Comparison of ENCODE assay signal across 9 mouse cellular contexts in the genomic region with DNA sequence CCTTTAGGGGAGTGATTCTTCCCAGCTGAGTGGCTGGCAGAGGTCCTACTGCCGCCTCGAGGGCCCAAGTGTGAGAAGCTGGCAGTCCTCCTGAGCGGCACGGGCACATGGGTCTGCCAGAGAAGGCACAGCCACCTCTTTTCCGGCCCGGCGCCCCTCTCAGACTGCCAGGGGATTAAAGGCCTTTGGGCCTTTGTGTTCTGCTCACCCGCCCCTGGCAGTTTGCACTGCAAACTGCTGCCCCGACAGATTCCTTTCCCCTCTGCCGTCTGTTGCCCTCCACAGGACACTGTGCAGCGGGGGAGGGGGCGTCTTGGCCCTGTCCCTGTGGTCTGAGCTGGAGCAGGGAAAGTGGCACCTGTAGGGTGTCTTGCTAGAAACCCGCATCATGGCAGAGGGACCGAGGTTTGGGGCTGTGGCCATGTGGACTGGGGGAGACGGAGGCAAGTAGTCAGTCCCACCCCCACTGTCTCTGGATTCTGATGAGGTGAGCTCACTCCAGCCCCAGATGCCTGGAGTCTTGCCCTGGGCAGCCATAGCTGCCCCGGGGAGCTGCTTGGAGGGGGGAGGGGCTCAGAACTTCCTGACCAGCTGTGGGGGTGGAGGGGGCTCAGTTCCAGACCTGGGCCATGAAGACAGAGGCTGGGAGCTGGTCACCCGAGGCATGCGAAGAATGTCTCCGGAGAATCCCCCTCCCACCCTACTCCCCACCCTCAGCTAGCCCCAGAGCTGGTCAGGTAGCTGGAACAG. TPM values are rescaled to one million over a fixed set of nuclear protein-coding genes. Genes with fewer than 3 reads are reported as not detected.
DNase-seq lines count a peak whose midpoint lies in the region; ATAC-seq and TF ChIP-seq lines count a peak whose summit lies in the region.
"Had no signal": no experiment of that assay in that cellular context is flagged by ENCODE, and none has a peak within 500 bp of the region (broad histone marks: within the 10 kb centered on the region; RNA-seq: fewer than 3 reads in every experiment).

No protein-coding gene starts in this region.

- H3K9ac ChIP-seq in ES-E14 (ENCODE audit: insufficient read depth, low read depth, low read length, poor library complexity, severe bottlenecking): peak overlapping the region; percentile 50
- H3K9ac ChIP-seq in forebrain, embryonic 16.5 days (replicated peaks; ENCODE audit: low read depth, low read length): no peak overlapping the region
- H3K9ac ChIP-seq in hindbrain, embryonic 15.5 days: no peak overlapping the region
- no peak overlapping the region; the same call in 1 of the 2 replicates for H3K9ac ChIP-seq in midbrain, embryonic 13.5 days (replicated peaks)

- H3K27me3 ChIP-seq in forebrain, embryonic 16.5 days (replicated peaks; ENCODE audit: control insufficient read depth, insufficient read depth, low read length): no peaks in the 10 kb centered on the region
- no peaks in the 10 kb centered on the region for H3K27me3 ChIP-seq in hindbrain, embryonic 15.5 days
- H3K27me3 ChIP-seq in midbrain, embryonic 13.5 days: 0 out of 2 replicates have a peak, but pooled peaks cover 5% of the 10 kb centered on the region

- 7% methylated on average over 19 of the region's 19 CpGs for WGBS in forebrain, embryonic 16.5 days
- 11% methylated on average over 19 of the region's 19 CpGs for WGBS in hindbrain, embryonic 15.5 days
- 5% methylated on average over 18 of the region's 19 CpGs for WGBS in midbrain, embryonic 13.5 days

- peak; percentile 78 for DNase-seq in adrenal gland, postnatal 10 days
- no peak for DNase-seq in adrenal gland, adult 18-20 months (ENCODE audit: low spot score in 2 of 2)
- DNase-seq in ES-E14 (ENCODE audit: low read depth, low spot score): no peak
- no peak for DNase-seq in thymus, postnatal 36 days
- DNase-seq in right cerebral cortex, postnatal 25 days: no peak

- no peaks in the 10 kb centered on the region for H3K9me3 ChIP-seq in ES-E14 (ENCODE audit: control insufficient read depth, insufficient read depth, low read depth, low read length)
- H3K9me3 ChIP-seq in forebrain, embryonic 16.5 days (ENCODE audit: control insufficient read depth, low read length): no peaks in the 10 kb centered on the region
- H3K9me3 ChIP-seq in hindbrain, embryonic 15.5 days: no peaks in the 10 kb centered on the region
- no peaks in the 10 kb centered on the region for H3K9me3 ChIP-seq in midbrain, embryonic 13.5 days

- H3K4me3 ChIP-seq in ES-E14 (ENCODE audit: insufficient read depth in 1 of 2, low read depth in 1 of 2, low read length in 2 of 2, poor library complexity in 1 of 2, severe bottlenecking in 1 of 2): peak overlapping the region in 1 of 2 experiments; percentile 24; a peak in 1 of 4 replicates
- no peak overlapping the region for H3K4me3 ChIP-seq in forebrain, embryonic 16.5 days (replicated peaks; ENCODE audit: low read length)
- no peak overlapping the region for H3K4me3 ChIP-seq in hindbrain, embryonic 15.5 days
- H3K4me3 ChIP-seq in midbrain, embryonic 13.5 days (replicated peaks): no peak overlapping the region

- peaks cover 12 to 53% of the 10 kb centered on the region in 2 experiments for H3K4me1 ChIP-seq in ES-E14 (ENCODE audit: control insufficient read depth in 2 of 2, insufficient read depth in 2 of 2, low read length in 2 of 2, poor library complexity in 1 of 2)
- peaks cover 8% of the 10 kb centered on the region for H3K4me1 ChIP-seq in forebrain, embryonic 16.5 days (replicated peaks; ENCODE audit: control insufficient read depth, insufficient read depth, low read length)
- H3K4me1 ChIP-seq in hindbrain, embryonic 15.5 days (replicated peaks): peaks cover 15% of the 10 kb centered on the region
- H3K4me1 ChIP-seq in midbrain, embryonic 13.5 days (replicated peaks): peaks cover 10% of the 10 kb centered on the region

- peak overlapping the region; percentile 62 for H3K27ac ChIP-seq in ES-E14 (ENCODE audit: insufficient read depth, low read depth, low read length, poor library complexity, severe bottlenecking)
- peak overlapping the region; percentile 41 for H3K27ac ChIP-seq in forebrain, embryonic 16.5 days (ENCODE audit: low read length)
- H3K27ac ChIP-seq in hindbrain, embryonic 15.5 days (replicated peaks): peak overlapping the region; percentile 48; the same call in 1 of the 2 replicates
- H3K27ac ChIP-seq in midbrain, embryonic 13.5 days: peak overlapping the region; percentile 58

- no peak overlapping the region for H3K4me2 ChIP-seq in forebrain, embryonic 16.5 days (ENCODE audit: low read length)
- H3K4me2 ChIP-seq in hindbrain, embryonic 15.5 days: 0 out of 2 replicates have a peak overlapping the region, but pooled peaks have one; percentile 9
- H3K4me2 ChIP-seq in midbrain, embryonic 13.5 days (replicated peaks): no peak overlapping the region

- peak; percentile 78 for ATAC-seq in forebrain, embryonic 16.5 days
- peak; percentile 71; the same call in 1 of the 2 replicates for ATAC-seq in hindbrain, embryonic 15.5 days (ENCODE audit: low FRiP score, low read depth)
- ATAC-seq in midbrain, embryonic 13.5 days: peak; percentile 73

- H3K36me3 ChIP-seq in ES-E14 (ENCODE audit: control insufficient read depth, insufficient read depth, low read length, poor library complexity, severe bottlenecking): no peaks in the 10 kb centered on the region; the same call in 1 of the 2 replicates
- no peaks in the 10 kb centered on the region for H3K36me3 ChIP-seq in forebrain, embryonic 16.5 days (ENCODE audit: control insufficient read depth, insufficient read depth)
- H3K36me3 ChIP-seq in hindbrain, embryonic 15.5 days: no peaks in the 10 kb centered on the region
- no peaks in the 10 kb centered on the region for H3K36me3 ChIP-seq in midbrain, embryonic 13.5 days

- in situ Hi-C loops in ES-E14 (cut with MboI; ENCODE audit: low sequenced_read_pairs in 2 of 2, unreplicated experiment in 2 of 2): no loop called here

TF ChIP-seq in ES-E14, 5 proteins besides CTCF, POLR2A, EP300 and RAD21:
- TF ChIP-seq MAFK (IDR thresholded peaks at IDR 0.05; ENCODE audit: insufficient read depth, low read depth, low read length) (no peak), ZNF384 (IDR thresholded peaks at IDR 0.05; ENCODE audit: low read depth, low read length) (no peak)

RNA-seq across cellular contexts. Expression of a gene that starts 26.4 kb away (rescaled TPM):
- 100 to 1,000 TPM; 191 to 264 TPM for total RNA-seq in adrenal gland, postnatal 10 days (2021)
- 100 to 1,000 TPM in 1 of 2 experiments, 10 to 100 TPM in 1; 79.7 to 122 TPM for total RNA-seq in adrenal gland, adult 18-20 months (2021)
- total RNA-seq in ES-E14 (2012; rRNA removed): 226 and 278 TPM in 2 replicates
- 3.2 and 4.9 TPM in 2 replicates for polyA plus RNA-seq in forebrain, embryonic 16.5 days (2015; fragmentation: Nextera tagmentation; extraction: Ambion mirVana)
- polyA plus RNA-seq in hindbrain, embryonic 15.5 days (2015; fragmentation: Nextera tagmentation; extraction: Ambion mirVana): 6.0 and 6.9 TPM in 2 replicates
- 4.2 and 5.0 TPM in 2 replicates for polyA plus RNA-seq in midbrain, embryonic 13.5 days (2015; fragmentation: Nextera tagmentation; extraction: Ambion mirVana)

RNA-seq across cellular contexts. Expression of a gene that starts 41.8 kb away (rescaled TPM):
- not detected for total RNA-seq in adrenal gland, postnatal 10 days (2021)
- not detected for total RNA-seq in adrenal gland, adult 18-20 months (2021)
- total RNA-seq in ES-E14 (2012; rRNA removed): not detected in 2 replicates
- polyA plus RNA-seq in forebrain, embryonic 16.5 days (2015; fragmentation: Nextera tagmentation; extraction: Ambion mirVana): not detected in 2 replicates
- polyA plus RNA-seq in hindbrain, embryonic 15.5 days (2015; fragmentation: Nextera tagmentation; extraction: Ambion mirVana): not detected in 2 replicates
- not detected in 2 replicates for polyA plus RNA-seq in midbrain, embryonic 13.5 days (2015; fragmentation: Nextera tagmentation; extraction: Ambion mirVana)
- total RNA-seq: gastrocnemius, adult 8-10 months had no signal
